Mouse (Mus musculus) hindbrain, embryonic 11.5 days (tissue): ENCODE data around the gene Pex13. TPM values are rescaled to one million over a fixed set of nuclear protein-coding genes. Genes with fewer than 3 reads are reported as not detected.

Experiments used
- ATAC-seq: fragments of 200-750 bp; cut with Nextera tagmentation; 2 replicates; pipeline ENCODE4 v1.8.0; 2017; ENCODE audit warnings: mild to moderate bottlenecking, moderate TSS enrichment, moderate library complexity; ENCODE audit not compliant: low FRiP score
- DNase-seq: peaks from one replicate; pipeline ENCODE4 v3.0.0-alpha.2; 2015; ENCODE audit warnings: low spot score
- H3K27ac ChIP-seq: fragments of 300-500 bp; sonication (generic); 2 replicates; pipeline ENCODE4 v1.5.1; 2014; ENCODE audit warnings: mild to moderate bottlenecking, low read depth, low read length
- H3K27me3 ChIP-seq: fragments of 300-500 bp; sonication (generic); 2 replicates; pipeline ENCODE4 v1.6.1; 2014; ENCODE audit warnings: mild to moderate bottlenecking, low read length, moderate library complexity, mixed read lengths; ENCODE audit not compliant: control insufficient read depth, insufficient read depth
- H3K36me3 ChIP-seq: fragments of 300-500 bp; sonication (generic); 2 replicates; pipeline ENCODE4 v1.6.1; 2014; ENCODE audit warnings: mild to moderate bottlenecking, low read length, moderate library complexity, mixed read lengths; ENCODE audit not compliant: control insufficient read depth, insufficient read depth
- H3K4me1 ChIP-seq: fragments of 300-500 bp; sonication (generic); replicated peaks from 2 replicates; pipeline ENCODE4 v1.6.1; 2014; ENCODE audit warnings: low read length, mixed read lengths; ENCODE audit not compliant: control insufficient read depth, insufficient read depth
- H3K4me2 ChIP-seq: fragments of 300-500 bp; sonication (generic); replicated peaks from 2 replicates; pipeline ENCODE4 v1.6.1; 2014; ENCODE audit warnings: mild to moderate bottlenecking, low read depth, low read length
- H3K4me3 ChIP-seq: fragments of 300-500 bp; sonication (generic); 2 replicates; pipeline ENCODE4 v1.5.1; 2014; ENCODE audit warnings: low read depth, low read length
- H3K9ac ChIP-seq: fragments of 300-500 bp; sonication (generic); 2 replicates; pipeline ENCODE4 v1.6.1; 2014; ENCODE audit warnings: low read depth, low read length
- H3K9me3 ChIP-seq: fragments of 300-500 bp; sonication (generic); 2 replicates; pipeline ENCODE4 v1.6.1; 2016; ENCODE audit warnings: low read length; ENCODE audit not compliant: control insufficient read depth
- WGBS: fragments of 180-500 bp; shearing (Covaris S2); extraction: QIAGEN DNeasy Blood & Tissue Kit; methylation state at CpG from one replicate; pipeline ENCODE4 v1.1.7; 2014; 5-methylcytosine and 5-hydroxymethylcytosine counted together
- polyA plus RNA-seq: library from polyadenylated mRNA; unstranded; fragments of >200 nt; fragmentation: Nextera tagmentation; extraction: Ambion mirVana; gene quantifications from 2 replicates; pipeline ENCODE4 v1.2.1, GENCODE M21; 2014

The Pex13 gene
- polyA plus RNA-seq, 1 experiment from 2014 or later, result 49.6 TPM

- no peak for DNase-seq
- H3K4me3 ChIP-seq, result no peak overlapping the region
- H3K4me1 ChIP-seq, result no peaks in the 10 kb centered on the region
- no peaks in the 10 kb centered on the region for H3K36me3 ChIP-seq
- H3K4me2 ChIP-seq, result no peak overlapping the region
- H3K9me3 ChIP-seq, result no peaks in the 10 kb centered on the region
- ATAC-seq, result no peak
- WGBS, result 89% methylated on average over 1 of the region's 1 CpGs
- no peak overlapping the region for H3K27ac ChIP-seq
- H3K9ac ChIP-seq, result no peak overlapping the region
- H3K27me3 ChIP-seq, result no peaks in the 10 kb centered on the region
Measured at GRCm38 (mm10) chr11:23688060-23688459, 22.3 kb upstream of the Pex13 start.

GRCm38 (mm10) chr11:23686671-23687070, 20.9 kb upstream of the Pex13 start:
- no peak overlapping the region for H3K4me3 ChIP-seq
- H3K9me3 ChIP-seq, result no peaks in the 10 kb centered on the region
- no peaks in the 10 kb centered on the region for H3K36me3 ChIP-seq
- DNase-seq, result no peak
- no peaks in the 10 kb centered on the region for H3K4me1 ChIP-seq
- WGBS, result 93% methylated on average over 5 of the region's 5 CpGs
- H3K9ac ChIP-seq, result no peak overlapping the region
- ATAC-seq, result no peak
- H3K4me2 ChIP-seq, result no peak overlapping the region
- H3K27ac ChIP-seq, result no peak overlapping the region
- H3K27me3 ChIP-seq, result no peaks in the 10 kb centered on the region

- Histone ChIP-seq H3K27ac (no peak overlapping the region), H3K4me3 (no peak overlapping the region), H3K27me3 (no peaks in the 10 kb centered on the region), H3K4me1 (no peaks in the 10 kb centered on the region), H3K36me3 (0 out of 2 replicates have a peak, but pooled peaks cover 2% of the 10 kb centered on the region), H3K9me3 (no peaks in the 10 kb centered on the region), H3K4me2 (no peak overlapping the region), H3K9ac (no peak overlapping the region)
- DNase-seq (no peak), ATAC-seq (no peak)
- WGBS, result 91% methylated on average over 5 of the region's 5 CpGs
Measured at GRCm38 (mm10) chr11:23682561-23682960, 16.8 kb upstream of the Pex13 start.

- no peak overlapping the region for H3K4me2 ChIP-seq
- no peaks in the 10 kb centered on the region for H3K9me3 ChIP-seq
- H3K27ac ChIP-seq, result no peak overlapping the region
- WGBS, result 91% methylated on average over 6 of the region's 6 CpGs
- 0 out of 2 replicates have a peak, but pooled peaks cover 2% of the 10 kb centered on the region for H3K36me3 ChIP-seq
- no peaks in the 10 kb centered on the region for H3K4me1 ChIP-seq
- DNase-seq, result no peak
- no peak overlapping the region for H3K9ac ChIP-seq
- no peak overlapping the region for H3K4me3 ChIP-seq
- no peaks in the 10 kb centered on the region for H3K27me3 ChIP-seq
- ATAC-seq, result no peak
Measured at GRCm38 (mm10) chr11:23680435-23680950, 14.7 kb upstream of the Pex13 start.

- 0 out of 2 replicates have a peak, but pooled peaks cover 2% of the 10 kb centered on the region for H3K36me3 ChIP-seq
- peak; percentile 45; the same call in 1 of the 2 replicates for ATAC-seq
Measured at GRCm38 (mm10) chr11:23679044-23679642, 13.4 kb upstream of the Pex13 start.

GRCm38 (mm10) chr11:23676100-23676499, 10.3 kb upstream of the Pex13 start:
- Histone ChIP-seq H3K27me3 (no peaks in the 10 kb centered on the region), H3K4me2 (no peak overlapping the region), H3K4me1 (no peaks in the 10 kb centered on the region), H3K9me3 (no peaks in the 10 kb centered on the region), H3K4me3 (no peak overlapping the region), H3K27ac (no peak overlapping the region), H3K9ac (no peak overlapping the region), H3K36me3 (peaks cover 2% of the 10 kb centered on the region; the same call in 1 of the 2 replicates)
- DNase-seq (no peak), ATAC-seq (no peak)
- 90% methylated on average over 5 of the region's 5 CpGs for WGBS

More at GRCm38 (mm10) chr11:23679044-23679642, 13.4 kb upstream of the Pex13 start:
- no peaks in the 10 kb centered on the region for H3K27me3 ChIP-seq
- H3K4me1 ChIP-seq, result no peaks in the 10 kb centered on the region
- peak; percentile 82 for DNase-seq
- no peak overlapping the region for H3K27ac ChIP-seq
- no peak overlapping the region for H3K4me2 ChIP-seq
- WGBS, result 48% methylated on average over 3 of the region's 3 CpGs
- no peak overlapping the region for H3K4me3 ChIP-seq
- no peak overlapping the region for H3K9ac ChIP-seq
- no peaks in the 10 kb centered on the region for H3K9me3 ChIP-seq

GRCm38 (mm10) chr11:23672256-23672749, 6.5 kb upstream of the Pex13 start:
- Histone ChIP-seq H3K27me3 (no peaks in the 10 kb centered on the region), H3K27ac (no peak overlapping the region), H3K4me1 (no peaks in the 10 kb centered on the region), H3K9ac (no peak overlapping the region), H3K9me3 (no peaks in the 10 kb centered on the region), H3K4me3 (no peak overlapping the region), H3K4me2 (no peak overlapping the region), H3K36me3 (peaks cover 2% of the 10 kb centered on the region; the same call in 1 of the 2 replicates)
- 84% methylated on average over 4 of the region's 4 CpGs for WGBS
- DNase-seq (no peak), ATAC-seq (no peak)

GRCm38 (mm10) chr11:23667128-23667527, 1.4 kb upstream of the Pex13 start:
- H3K27ac ChIP-seq, result no peak overlapping the region
- DNase-seq (peak; percentile 4), ATAC-seq (no peak)
- no peak overlapping the region for H3K9ac ChIP-seq
- WGBS, result 69% methylated on average over 3 of the region's 3 CpGs
- peak overlapping the region; percentile 69 for H3K4me3 ChIP-seq
- no peaks in the 10 kb centered on the region for H3K4me1 ChIP-seq
- H3K36me3 ChIP-seq, result no peaks in the 10 kb centered on the region
- H3K4me2 ChIP-seq, result peak overlapping the region; percentile 63; the same call in 1 of the 2 replicates
- no peaks in the 10 kb centered on the region for H3K27me3 ChIP-seq
- no peaks in the 10 kb centered on the region for H3K9me3 ChIP-seq

- Histone ChIP-seq H3K9me3 (no peaks in the 10 kb centered on the region), H3K4me2 (peak overlapping the region; percentile 63), H3K27me3 (no peaks in the 10 kb centered on the region), H3K27ac (peak overlapping the region; percentile 74), H3K4me3 (peak overlapping the region; percentile 69), H3K4me1 (no peaks in the 10 kb centered on the region), H3K36me3 (no peaks in the 10 kb centered on the region), H3K9ac (peak overlapping the region; percentile 73)
- ATAC-seq (no peak), DNase-seq (no peak)
- WGBS, result 10% methylated on average over 5 of the region's 5 CpGs
Measured at GRCm38 (mm10) chr11:23666526-23666925, 767 bp upstream of the Pex13 start.
